Mouse (Mus musculus) macrophage (primary cell): ENCODE measurements around the gene Olfr93. TPM values are rescaled to one million over a fixed set of nuclear protein-coding genes. Genes with fewer than 3 reads are reported as not detected.

ENCODE experiments used
- polyA plus RNA-seq: library from polyadenylated mRNA; stranded (reverse); fragments of 250-400 nt; gene quantifications from 3 replicates; pipeline ENCODE4 v1.2.4, GENCODE M21; 2018; ENCODE audit warnings: inconsistent platforms

Gene Olfr93
- polyA plus RNA-seq, 1 experiment from 2014 or later = not detected

Other genes starting within 250 kb of the Olfr93 start
- gene Rnf39, start 218.6 kb downstream of the Olfr93 start, polyA plus RNA-seq = not detected in 3 replicates
- 42.9 to 61.6 TPM (median 57.7 TPM) in 3 replicates for gene Ppp1r11, start 209.8 kb downstream of the Olfr93 start, polyA plus RNA-seq
- gene Znrd1, start 202.9 kb downstream of the Olfr93 start, polyA plus RNA-seq = 17.7 to 36.4 TPM (median 32.4 TPM) in 3 replicates
- 5.5 to 12.4 TPM (median 5.9 TPM) in 3 replicates for gene Znrd1as, start 202.9 kb downstream of the Olfr93 start, polyA plus RNA-seq
- not detected in 3 replicates for gene 2410137M14Rik, start 180.3 kb downstream of the Olfr93 start, polyA plus RNA-seq
- not detected in 3 replicates for gene H2-M5, start 172.0 kb downstream of the Olfr93 start, polyA plus RNA-seq
- not detected in 3 replicates for gene Zfp57, start 160.3 kb downstream of the Olfr93 start, polyA plus RNA-seq
- not detected in 3 replicates for gene Mog, start 138.1 kb downstream of the Olfr93 start, polyA plus RNA-seq
- 0.44 to 0.87 TPM (median 0.59 TPM) in 3 replicates for gene Gabbr1, start 115.5 kb downstream of the Olfr93 start, polyA plus RNA-seq
- gene Olfr90, start 73.0 kb downstream of the Olfr93 start, polyA plus RNA-seq = not detected in 3 replicates
- not detected in 3 replicates for gene Olfr91, start 63.2 kb downstream of the Olfr93 start, polyA plus RNA-seq
- not detected in 3 replicates for gene Olfr92, start 41.4 kb downstream of the Olfr93 start, polyA plus RNA-seq
- not detected in 3 replicates for gene Ubd, start 32.4 kb upstream of the Olfr93 start, polyA plus RNA-seq
- gene Olfr94, start 39.5 kb upstream of the Olfr93 start, polyA plus RNA-seq = not detected in 3 replicates
- gene Olfr95, start 51.6 kb upstream of the Olfr93 start, polyA plus RNA-seq = not detected in 3 replicates
- gene Olfr96, start 58.7 kb upstream of the Olfr93 start, polyA plus RNA-seq = not detected in 3 replicates
- not detected in 3 replicates for gene Olfr97, start 75.8 kb upstream of the Olfr93 start, polyA plus RNA-seq
- gene Olfr98, start 102.3 kb upstream of the Olfr93 start, polyA plus RNA-seq = not detected in 3 replicates
- gene H2-M3, start 108.7 kb upstream of the Olfr93 start, polyA plus RNA-seq = 27.9 to 59.9 TPM (median 48.4 TPM) in 3 replicates
- not detected in 3 replicates for gene Olfr99, start 122.0 kb upstream of the Olfr93 start, polyA plus RNA-seq
- gene Olfr101, start 142.8 kb upstream of the Olfr93 start, polyA plus RNA-seq = not detected in 3 replicates
- not detected in 3 replicates for gene Olfr102, start 155.6 kb upstream of the Olfr93 start, polyA plus RNA-seq
- gene Olfr103, start 178.2 kb upstream of the Olfr93 start, polyA plus RNA-seq = not detected in 3 replicates
- gene Olfr104-ps, start 198.1 kb upstream of the Olfr93 start, polyA plus RNA-seq = not detected in 3 replicates
- gene Olfr105-ps, start 217.5 kb upstream of the Olfr93 start, polyA plus RNA-seq = not detected in 3 replicates
- gene Olfr106-ps, start 228.9 kb upstream of the Olfr93 start, polyA plus RNA-seq = not detected in 3 replicates
- gene Olfr107, start 237.7 kb upstream of the Olfr93 start, polyA plus RNA-seq = not detected in 3 replicates